Mouse (Mus musculus): ENCODE results near the gene Hspa4l. TPM values are rescaled to one million over a fixed set of nuclear protein-coding genes. Genes with fewer than 3 reads are reported as not detected.

Gene Hspa4l
- polyA plus RNA-seq (2015; fragmentation: Nextera tagmentation; extraction: Ambion mirVana) = 46.4 and 55.7 TPM in 2 replicates

DNA sequence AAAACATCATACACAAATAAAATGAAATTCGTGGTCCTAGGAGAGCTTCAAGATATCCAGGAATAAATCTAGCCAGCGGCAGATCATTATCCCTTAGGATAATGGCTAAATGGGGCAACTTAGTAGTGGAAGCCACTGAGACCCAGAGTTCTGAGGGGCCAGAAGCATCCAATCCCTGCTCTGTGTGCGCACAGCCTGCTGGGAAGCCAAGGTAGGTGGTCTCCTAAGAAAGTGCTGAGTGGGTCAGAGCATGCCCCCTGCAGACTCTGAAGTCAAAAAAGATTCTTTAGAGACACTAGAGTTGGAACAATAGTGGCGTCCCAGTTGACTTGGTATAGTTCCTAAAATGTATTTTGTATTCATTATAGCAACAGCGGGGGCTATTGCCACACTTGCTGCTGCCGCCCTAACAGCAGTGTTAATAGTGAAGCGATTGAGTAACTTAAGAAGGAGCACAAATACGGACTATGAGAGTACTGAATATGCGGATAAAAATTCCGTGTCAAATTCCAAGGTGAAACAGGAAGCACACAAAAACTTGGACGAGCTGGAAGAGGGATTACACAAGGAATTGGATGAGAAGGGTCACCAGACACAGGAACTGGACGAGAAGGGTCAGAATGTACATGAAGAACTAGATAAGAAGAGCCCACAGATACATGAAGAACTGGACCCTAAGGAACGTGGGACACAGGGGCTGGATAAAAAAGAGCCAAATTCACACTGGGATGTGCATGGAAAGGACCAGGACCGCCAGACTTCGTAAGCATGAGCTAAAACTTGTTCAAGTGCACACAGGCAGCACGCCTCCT lies at the start of gene Hspa4l:
TSS of gene Hspa4l (plus strand) at position 472 of the 812 bp plus-strand sequence.
- WGBS = 22% methylated on average over 16 of the region's 16 CpGs
- peak within 1 kb of the TSS; percentile 94 for H3K4me3 ChIP-seq (replicated peaks)
- H3K4me2 ChIP-seq = peak within 1 kb of the TSS; percentile 89

DNA sequence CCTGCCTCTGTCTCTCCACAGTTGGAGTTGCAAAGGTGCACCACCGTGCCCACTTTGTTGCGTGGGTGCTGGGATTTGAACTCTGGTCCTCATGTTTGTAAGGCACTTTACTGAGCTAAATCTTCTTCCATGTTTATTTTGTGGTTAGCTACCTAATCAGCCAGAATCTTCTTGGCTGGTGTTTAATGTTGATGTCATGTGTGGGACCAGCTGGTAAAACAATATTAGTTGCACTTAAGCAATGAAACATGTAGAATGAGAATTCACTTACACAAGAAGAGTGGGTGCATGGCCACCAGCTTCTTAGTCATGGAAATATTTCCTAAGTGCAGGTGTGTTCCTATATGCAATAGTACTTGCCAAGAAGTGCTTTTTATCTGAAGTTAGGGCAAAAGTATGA lies 49.1 kb upstream of the Hspa4l start:
- peaks cover 7% of the 10 kb centered on the region; the same call in 1 of the 2 replicates for H3K36me3 ChIP-seq
- no peaks in the 10 kb centered on the region for H3K4me1 ChIP-seq
- H3K27me3 ChIP-seq (replicated peaks) = no peaks in the 10 kb centered on the region
- no peak overlapping the region for H3K27ac ChIP-seq (replicated peaks)
- ATAC-seq (ENCODE audit: low FRiP score) = no peak
- H3K9ac ChIP-seq (replicated peaks) = no peak overlapping the region
- H3K4me2 ChIP-seq = no peak overlapping the region
- WGBS = 95% methylated on average over 2 of the region's 2 CpGs
- H3K9me3 ChIP-seq (replicated peaks) = no peaks in the 10 kb centered on the region
- H3K4me3 ChIP-seq (replicated peaks) = no peak overlapping the region

More for the DNA sequence above, at the start of gene Hspa4l:
- Histone ChIP-seq H3K27ac (replicated peaks) (peak within 1 kb of the TSS; percentile 93), H3K27me3 (replicated peaks) (no peaks in the 10 kb centered on the region), H3K4me1 (peaks cover 18% of the 10 kb centered on the region), H3K36me3 (no peaks in the 10 kb centered on the region), H3K9me3 (replicated peaks) (no peaks in the 10 kb centered on the region), H3K9ac (replicated peaks) (peak within 1 kb of the TSS; percentile 92)
- no peak for ATAC-seq (ENCODE audit: low FRiP score)

DNA sequence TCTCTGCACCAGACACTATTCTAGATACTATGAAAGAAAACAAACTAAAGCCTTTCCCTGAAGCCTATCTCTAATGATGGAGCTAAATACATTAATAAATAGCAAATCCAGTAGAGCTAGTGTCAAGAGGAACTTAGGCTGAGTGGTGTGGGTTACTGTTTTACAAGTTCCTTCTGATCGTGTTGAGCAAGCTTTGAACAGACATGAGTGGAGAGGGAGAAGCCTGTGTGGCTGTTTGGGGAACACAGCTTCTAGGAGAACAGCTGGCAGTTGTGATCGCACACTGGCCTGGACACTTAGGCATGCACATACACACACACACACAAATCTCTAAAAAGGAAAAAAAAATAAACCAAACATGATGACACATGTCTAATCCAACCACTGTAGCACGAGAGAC lies 45.5 kb upstream of the Hspa4l start:
- Histone ChIP-seq H3K4me3 (replicated peaks) (no peak overlapping the region), H3K9me3 (replicated peaks) (no peaks in the 10 kb centered on the region), H3K9ac (replicated peaks) (no peak overlapping the region), H3K27ac (replicated peaks) (no peak overlapping the region), H3K4me2 (no peak overlapping the region), H3K4me1 (no peaks in the 10 kb centered on the region), H3K27me3 (replicated peaks) (no peaks in the 10 kb centered on the region), H3K36me3 (peaks cover 7% of the 10 kb centered on the region; the same call in 1 of the 2 replicates)
- ATAC-seq (ENCODE audit: low FRiP score) = no peak
- WGBS = 89% methylated on average over 3 of the region's 3 CpGs

DNA sequence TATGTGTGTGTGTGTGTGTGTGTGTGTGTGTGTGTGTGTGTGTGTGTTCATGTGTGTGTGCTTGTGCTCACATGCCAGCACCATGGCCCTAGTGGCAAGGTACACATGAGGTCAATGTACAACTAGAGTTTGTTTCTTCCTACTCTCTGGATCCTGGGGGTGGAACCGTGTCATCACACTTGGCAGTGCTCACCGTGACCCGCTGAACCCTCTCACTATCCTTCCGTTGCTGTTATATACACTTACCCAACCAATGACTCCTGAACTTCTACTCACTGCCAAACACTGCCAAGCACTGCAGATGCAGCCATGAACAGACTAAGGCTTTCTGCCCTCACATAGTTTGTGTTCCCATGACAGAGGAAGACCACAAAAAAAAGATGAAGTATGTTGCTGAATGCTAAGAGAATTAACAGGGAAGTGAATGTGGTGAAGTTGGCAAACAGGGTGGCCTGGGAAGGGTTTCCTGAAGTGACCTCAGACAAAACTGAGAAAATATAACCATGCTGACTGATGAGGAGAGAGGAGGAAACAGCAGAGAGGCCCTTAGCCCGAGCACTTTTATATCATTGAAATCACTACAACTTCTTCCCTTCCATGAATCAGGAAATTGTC lies 39.4 kb upstream of the Hspa4l start:
- no peak overlapping the region for H3K9ac ChIP-seq (replicated peaks)
- H3K4me3 ChIP-seq (replicated peaks) = no peak overlapping the region
- H3K27ac ChIP-seq (replicated peaks) = no peak overlapping the region
- no peaks in the 10 kb centered on the region for H3K4me1 ChIP-seq
- no peaks in the 10 kb centered on the region for H3K9me3 ChIP-seq (replicated peaks)
- no peak overlapping the region for H3K4me2 ChIP-seq
- WGBS = 83% methylated on average over 5 of the region's 5 CpGs
- no peaks in the 10 kb centered on the region for H3K27me3 ChIP-seq (replicated peaks)
- no peaks in the 10 kb centered on the region for H3K36me3 ChIP-seq
- ATAC-seq (ENCODE audit: low FRiP score) = no peak

DNA sequence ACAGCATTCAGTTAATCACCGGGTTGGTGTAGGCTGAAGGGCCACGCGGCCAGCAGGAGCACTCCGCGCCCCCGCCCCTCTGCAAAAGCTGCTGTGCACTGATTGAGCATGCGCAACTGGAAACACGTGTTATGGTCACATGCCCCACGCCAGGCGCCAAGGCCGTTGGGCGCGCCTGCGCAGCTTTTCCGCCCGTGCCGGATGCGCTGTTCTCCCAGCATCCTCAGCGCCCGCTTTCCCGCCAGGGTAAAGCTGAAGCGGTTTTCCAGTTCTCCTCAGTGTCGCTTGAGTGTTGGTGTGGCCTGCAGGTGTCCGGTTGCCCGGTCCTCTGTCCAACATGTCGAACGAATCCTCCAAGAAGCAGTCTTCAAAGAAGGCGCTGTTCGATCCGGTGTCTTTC lies 35.6 kb upstream of the Hspa4l start, which contains the start of gene Slc25a31:
TSS of gene Slc25a31 (plus strand) at position 201 of the 400 bp plus-strand sequence.
- H3K36me3 ChIP-seq = no peaks in the 10 kb centered on the region
- H3K4me1 ChIP-seq = no peaks in the 10 kb centered on the region
- 93% methylated on average over 30 of the region's 30 CpGs for WGBS
- H3K4me3 ChIP-seq (replicated peaks) = no peak within 1 kb of the TSS
- H3K27ac ChIP-seq (replicated peaks) = no peak within 1 kb of the TSS
- no peak within 1 kb of the TSS for H3K9ac ChIP-seq (replicated peaks)
- no peak for ATAC-seq (ENCODE audit: low FRiP score)
- no peaks in the 10 kb centered on the region for H3K9me3 ChIP-seq (replicated peaks)
- H3K27me3 ChIP-seq (replicated peaks) = no peaks in the 10 kb centered on the region
- H3K4me2 ChIP-seq = no peak within 1 kb of the TSS

DNA sequence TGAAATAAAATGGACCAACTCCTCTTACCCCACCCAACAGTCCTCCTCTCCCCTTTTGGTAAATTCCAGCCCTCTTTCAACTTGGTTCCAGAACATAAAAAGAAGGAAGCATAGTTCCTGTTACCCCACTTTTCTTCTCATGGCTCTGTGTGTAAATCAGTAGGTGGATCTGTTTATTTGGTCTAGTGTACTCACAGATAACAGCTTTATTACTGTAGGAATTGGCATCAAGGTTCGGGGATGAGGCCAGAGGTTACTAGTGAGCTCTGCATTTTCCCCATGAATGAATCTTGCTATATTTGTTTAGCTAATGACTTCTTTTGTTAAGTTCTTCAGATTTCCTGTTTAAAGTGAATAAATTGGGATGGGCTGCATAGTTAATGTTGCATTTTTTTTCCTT lies 28.2 kb upstream of the Hspa4l start:
- Histone ChIP-seq H3K27ac (replicated peaks) (no peak overlapping the region), H3K4me3 (replicated peaks) (no peak overlapping the region), H3K9ac (replicated peaks) (no peak overlapping the region), H3K9me3 (replicated peaks) (no peaks in the 10 kb centered on the region), H3K4me2 (no peak overlapping the region), H3K4me1 (no peaks in the 10 kb centered on the region), H3K36me3 (no peaks in the 10 kb centered on the region), H3K27me3 (replicated peaks) (no peaks in the 10 kb centered on the region)
- 26% methylated on average over 1 of the region's 1 CpGs for WGBS
- no peak for ATAC-seq (ENCODE audit: low FRiP score)

DNA sequence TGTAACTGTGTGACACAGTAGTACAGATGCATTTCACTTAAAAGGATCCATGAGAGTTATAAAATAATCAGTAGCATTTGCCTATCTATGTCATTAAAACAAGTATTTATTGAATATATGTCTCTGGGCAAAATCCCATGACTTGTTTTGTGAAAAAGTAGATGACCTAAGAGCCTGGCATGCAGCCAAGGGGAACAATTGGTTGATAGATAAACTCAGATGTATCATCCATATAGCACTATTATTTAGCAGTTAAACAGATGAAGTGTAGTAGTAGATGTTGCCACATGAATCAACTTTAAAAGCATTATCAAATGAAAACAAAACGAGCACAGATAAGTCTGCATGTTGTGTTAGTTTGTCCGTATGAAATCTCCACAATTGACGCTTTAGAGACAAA lies 25.3 kb upstream of the Hspa4l start:
- Histone ChIP-seq H3K4me1 (no peaks in the 10 kb centered on the region), H3K27ac (replicated peaks) (no peak overlapping the region), H3K4me3 (replicated peaks) (no peak overlapping the region), H3K9ac (replicated peaks) (no peak overlapping the region), H3K4me2 (no peak overlapping the region), H3K27me3 (replicated peaks) (no peaks in the 10 kb centered on the region), H3K36me3 (no peaks in the 10 kb centered on the region), H3K9me3 (replicated peaks) (no peaks in the 10 kb centered on the region)
- 84% methylated on average over 3 of the region's 3 CpGs for WGBS
- no peak for ATAC-seq (ENCODE audit: low FRiP score)

DNA sequence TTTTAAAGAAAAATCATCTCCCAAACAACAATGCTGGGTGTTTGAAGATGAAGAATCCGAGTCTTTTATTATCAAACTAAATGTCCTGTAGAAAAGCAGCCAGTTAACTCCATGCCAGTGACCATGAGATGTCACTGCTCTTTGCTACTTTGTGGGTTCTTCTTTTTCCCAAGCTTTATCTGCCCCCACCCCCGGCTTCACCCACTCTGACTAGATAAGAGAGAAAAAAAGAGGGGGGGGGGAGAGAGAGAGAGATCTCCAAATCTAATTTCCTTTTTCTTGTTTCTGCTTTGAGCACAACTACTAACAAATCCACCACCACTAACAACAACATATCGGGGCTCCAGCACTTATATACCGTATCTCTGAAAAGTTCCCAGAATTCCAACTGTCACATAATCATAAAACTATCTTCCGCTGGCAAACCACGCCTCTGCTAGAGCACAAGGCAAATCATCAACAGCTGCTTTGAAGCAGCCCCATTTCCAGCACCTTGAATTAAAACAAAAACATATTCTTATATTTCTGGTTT lies 5.8 kb upstream of the Hspa4l start:
- Histone ChIP-seq H3K27ac (replicated peaks) (no peak overlapping the region), H3K36me3 (no peaks in the 10 kb centered on the region), H3K27me3 (replicated peaks) (no peaks in the 10 kb centered on the region), H3K4me3 (replicated peaks) (no peak overlapping the region), H3K4me1 (no peaks in the 10 kb centered on the region), H3K4me2 (no peak overlapping the region), H3K9ac (replicated peaks) (no peak overlapping the region), H3K9me3 (replicated peaks) (no peaks in the 10 kb centered on the region)
- WGBS = 84% methylated on average over 6 of the region's 6 CpGs
- no peak for ATAC-seq (ENCODE audit: low FRiP score)

DNA sequence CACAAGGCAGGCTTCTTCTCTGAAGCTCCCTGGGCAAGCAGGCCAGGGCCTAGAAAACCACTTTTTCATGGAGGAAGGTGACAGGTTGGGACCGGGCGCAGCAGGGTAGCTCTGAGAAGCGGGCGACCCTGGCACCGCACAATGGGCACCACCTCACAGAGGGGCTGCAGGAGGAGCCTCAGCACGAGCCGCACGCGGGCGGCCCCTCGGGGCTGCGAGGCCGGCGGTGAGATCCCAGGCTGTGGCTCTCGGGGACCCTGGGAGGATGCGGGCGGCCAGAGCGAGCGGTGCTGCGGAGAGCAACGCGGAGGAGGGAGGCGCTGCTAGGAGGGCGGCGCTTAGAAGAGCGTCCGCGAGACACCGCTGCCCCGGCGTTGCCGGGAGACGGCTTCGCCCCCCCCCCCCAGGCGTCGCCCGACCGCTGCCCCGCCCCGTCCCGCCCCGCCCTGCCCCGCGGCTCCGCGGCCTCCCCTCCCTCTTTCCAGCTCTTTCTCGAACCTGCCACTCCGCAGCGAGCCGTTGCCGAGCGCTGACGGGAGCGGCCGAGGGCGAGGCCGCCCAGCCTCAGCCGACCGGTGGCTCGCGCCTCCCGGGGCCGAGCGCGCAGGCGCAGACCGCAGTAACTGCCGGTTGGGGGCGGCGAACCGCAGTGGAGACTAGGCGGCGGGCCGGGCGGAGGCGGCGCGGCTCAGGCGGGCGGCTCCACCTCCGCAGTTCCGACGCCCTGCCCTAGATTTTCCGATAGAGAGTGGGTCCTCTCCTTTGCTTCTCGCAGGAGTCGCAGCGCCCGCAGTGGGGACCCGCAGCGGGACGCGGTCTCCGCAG lies 753 bp downstream of the Hspa4l start:
- Histone ChIP-seq H3K4me1 (peaks cover 18% of the 10 kb centered on the region), H3K9me3 (replicated peaks) (no peaks in the 10 kb centered on the region), H3K9ac (replicated peaks) (peak overlapping the region; percentile 92), H3K27me3 (replicated peaks) (no peaks in the 10 kb centered on the region), H3K27ac (replicated peaks) (peak overlapping the region; percentile 93), H3K4me2 (peak overlapping the region; percentile 89), H3K36me3 (no peaks in the 10 kb centered on the region), H3K4me3 (replicated peaks) (peak overlapping the region; percentile 94)
- WGBS = under 1% methylated on average over 76 of the region's 93 CpGs
- ATAC-seq (ENCODE audit: low FRiP score) = peak; percentile 96

DNA sequence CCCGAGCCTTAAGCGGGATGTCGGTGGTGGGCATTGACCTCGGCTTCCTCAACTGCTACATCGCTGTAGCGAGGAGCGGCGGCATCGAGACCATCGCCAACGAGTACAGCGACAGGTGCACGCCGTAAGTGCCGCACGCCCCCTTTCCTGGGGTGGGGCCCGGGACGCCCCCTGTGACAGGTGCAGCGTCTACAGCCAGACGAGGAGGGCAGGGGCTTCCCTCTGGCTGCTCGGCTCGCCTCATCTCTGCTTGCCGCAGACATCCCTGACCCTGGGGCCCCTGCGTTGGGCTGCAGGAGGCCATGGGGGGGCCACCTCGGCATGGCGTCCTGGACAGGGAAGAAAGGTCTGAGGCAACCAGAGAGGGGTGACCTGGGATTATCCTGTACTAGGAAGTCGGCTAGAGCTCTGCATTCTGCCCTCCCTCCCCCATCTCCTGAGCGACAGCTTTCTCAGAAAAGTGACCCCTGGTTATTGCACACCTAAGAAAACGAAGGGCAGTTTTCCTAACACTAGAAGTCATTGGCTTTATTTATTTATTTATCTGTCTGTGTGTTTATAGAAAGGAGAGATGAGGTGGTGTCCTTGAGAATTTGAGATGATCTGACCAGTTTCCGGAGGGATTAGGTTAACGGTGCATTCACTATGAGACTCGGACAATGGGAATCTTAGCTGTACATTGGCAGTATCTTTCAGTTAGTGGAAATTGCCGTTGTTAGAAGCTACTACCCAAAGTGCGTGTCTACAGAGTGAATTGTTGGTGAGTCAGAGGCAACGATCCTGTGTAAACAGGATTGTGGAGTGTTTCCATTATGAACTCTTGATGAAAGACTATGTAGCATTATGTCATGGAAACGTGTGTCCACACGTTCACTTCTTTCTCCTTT lies 1.6 kb downstream of the Hspa4l start:
- ATAC-seq (ENCODE audit: low FRiP score) = no peak; the same call in 1 of the 2 replicates
- Histone ChIP-seq H3K27me3 (replicated peaks) (no peaks in the 10 kb centered on the region), H3K4me2 (peak overlapping the region; percentile 89), H3K36me3 (no peaks in the 10 kb centered on the region), H3K9me3 (replicated peaks) (no peaks in the 10 kb centered on the region), H3K4me1 (peaks cover 18% of the 10 kb centered on the region), H3K9ac (replicated peaks) (peak overlapping the region; percentile 92), H3K4me3 (replicated peaks) (peak overlapping the region; percentile 94), H3K27ac (replicated peaks) (peak overlapping the region; percentile 93)
- WGBS = under 1% methylated on average over 37 of the region's 37 CpGs
